Mouse (Mus musculus) heart, postnatal 0 days (tissue): ENCODE measurements at regions not wholly inside any gene's neighbourhood (a gene's known extent, or its start where the extent isn't known, plus 50 kb on each side); places are given as distances from the start of the nearest gene placed in this dataset.

Experiments used
- ATAC-seq: fragments of 200-750 bp; cut with Nextera tagmentation; 2 replicates; pipeline ENCODE4 v1.8.0; 2017; ENCODE audit warnings: low read depth, moderate number of reproducible peaks, moderate library complexity; ENCODE audit not compliant: insufficient read depth
- DNase-seq: peaks from one replicate; pipeline ENCODE4 v3.0.0-alpha.2; 2016; ENCODE audit warnings: low spot score
- H3K27ac ChIP-seq: fragments of 300-500 bp; sonication (generic); 2 replicates; pipeline ENCODE4 v1.5.1; 2014; ENCODE audit warnings: low read depth, mild to moderate bottlenecking
- H3K27me3 ChIP-seq: fragments of 300-500 bp; sonication (generic); 2 replicates; pipeline ENCODE4 v1.6.1; 2014; ENCODE audit warnings: low read length, mixed read lengths; ENCODE audit not compliant: control insufficient read depth, insufficient read depth
- H3K36me3 ChIP-seq: fragments of 300-500 bp; sonication (generic); replicated peaks from 2 replicates; pipeline ENCODE4 v1.6.1; 2014; ENCODE audit warnings: low read length, mixed read lengths; ENCODE audit not compliant: control insufficient read depth, insufficient read depth
- H3K4me1 ChIP-seq: fragments of 300-500 bp; sonication (generic); 2 replicates; pipeline ENCODE4 v1.6.1; 2014; ENCODE audit warnings: antibody characterized with exemption; ENCODE audit not compliant: control insufficient read depth, insufficient read depth
- H3K4me2 ChIP-seq: fragments of 300-500 bp; sonication (generic); 2 replicates; pipeline ENCODE4 v1.6.1; 2014; ENCODE audit warnings: low read depth, mild to moderate bottlenecking, low read length, moderate library complexity
- H3K4me3 ChIP-seq: fragments of 300-500 bp; sonication (generic); 2 replicates; pipeline ENCODE4 v1.5.1; 2014; ENCODE audit warnings: low read depth, low read length
- H3K9ac ChIP-seq: fragments of 300-500 bp; sonication (generic); replicated peaks from 2 replicates; pipeline ENCODE4 v1.6.1; 2014; ENCODE audit warnings: low read depth, low read length, mixed read lengths
- H3K9me3 ChIP-seq: fragments of 300-500 bp; sonication (generic); replicated peaks from 2 replicates; pipeline ENCODE4 v1.6.1; 2016; ENCODE audit warnings: low read length; ENCODE audit not compliant: control insufficient read depth
- CTCF ChIP-seq: IDR thresholded peaks from 2 replicates; pipeline ENCODE4 v1.5.1; 2016; ENCODE audit warnings: antibody characterized with exemption, control low read depth, low read depth
- EP300 ChIP-seq: IDR thresholded peaks from 2 replicates; pipeline ENCODE4 v1.6.1; 2016; ENCODE audit warnings: antibody characterized with exemption, low read depth
- WGBS: fragments of 180-500 bp; shearing (Covaris S2); extraction: QIAGEN DNeasy Blood & Tissue Kit; methylation state at CpG from one replicate; pipeline ENCODE4 v1.1.7; 2014; 5-methylcytosine and 5-hydroxymethylcytosine counted together

DNA sequence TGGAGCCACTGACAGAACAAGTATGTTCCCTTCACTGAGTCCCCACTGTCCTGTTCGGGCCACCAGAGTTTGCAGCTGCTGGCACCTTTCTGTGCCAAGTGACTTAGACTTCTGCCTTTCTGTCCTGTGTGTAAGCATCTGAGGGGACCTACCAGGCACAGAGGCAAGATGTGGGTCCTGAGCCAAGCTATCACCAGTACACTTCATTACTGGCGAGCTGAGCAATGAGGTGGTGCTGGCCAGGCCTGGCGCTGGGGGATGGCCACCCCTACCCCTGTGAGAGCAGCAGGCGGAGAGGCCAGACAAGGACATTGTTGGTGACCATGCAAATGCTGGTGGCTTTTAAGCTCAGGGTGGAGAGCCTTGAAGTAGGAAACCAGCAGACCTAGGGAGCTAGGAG lies 87.6 kb upstream of the Mrps6 start:
- H3K9ac ChIP-seq = no peak overlapping the region
- no peaks in the 10 kb centered on the region for H3K9me3 ChIP-seq
- H3K36me3 ChIP-seq = no peaks in the 10 kb centered on the region
- no peak overlapping the region for H3K4me3 ChIP-seq
- WGBS = 25% methylated on average over 4 of the region's 4 CpGs
- no peak for TF ChIP-seq CTCF
- TF ChIP-seq EP300 = no peak
- H3K27ac ChIP-seq = peak overlapping the region; percentile 67
- no peak for DNase-seq
- peak; percentile 54 for ATAC-seq
- no peak overlapping the region for H3K4me2 ChIP-seq
- no peaks in the 10 kb centered on the region for H3K27me3 ChIP-seq
- H3K4me1 ChIP-seq = peaks cover 16% of the 10 kb centered on the region

DNA sequence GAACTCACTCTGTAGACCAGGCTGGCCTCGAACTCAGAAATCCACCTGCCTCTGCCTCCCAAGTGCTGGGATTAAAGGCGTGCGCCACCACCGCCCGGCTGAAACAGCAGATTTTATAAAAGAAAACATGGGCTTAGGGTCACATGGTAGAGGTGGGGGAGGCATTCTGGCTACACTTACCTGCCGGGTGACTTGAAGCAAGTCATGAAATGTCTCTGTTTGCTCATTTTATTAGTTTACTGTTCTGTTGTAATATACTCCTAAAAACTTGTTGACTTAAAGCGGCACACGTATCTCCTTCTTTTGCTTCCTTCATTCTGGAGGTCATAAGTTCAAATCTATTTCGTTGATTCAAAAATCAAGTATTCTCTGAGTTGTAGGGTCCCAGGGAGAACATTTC lies 84.9 kb upstream of the Mrps6 start:
- Histone ChIP-seq H3K9ac (no peak overlapping the region), H3K4me1 (peaks cover 16% of the 10 kb centered on the region), H3K36me3 (no peaks in the 10 kb centered on the region), H3K9me3 (no peaks in the 10 kb centered on the region), H3K27me3 (no peaks in the 10 kb centered on the region), H3K4me3 (no peak overlapping the region), H3K27ac (no peak overlapping the region), H3K4me2 (no peak overlapping the region)
- no peak for DNase-seq
- no peak for ATAC-seq
- WGBS = 92% methylated on average over 8 of the region's 9 CpGs
- TF ChIP-seq CTCF (no peak), EP300 (no peak)

DNA sequence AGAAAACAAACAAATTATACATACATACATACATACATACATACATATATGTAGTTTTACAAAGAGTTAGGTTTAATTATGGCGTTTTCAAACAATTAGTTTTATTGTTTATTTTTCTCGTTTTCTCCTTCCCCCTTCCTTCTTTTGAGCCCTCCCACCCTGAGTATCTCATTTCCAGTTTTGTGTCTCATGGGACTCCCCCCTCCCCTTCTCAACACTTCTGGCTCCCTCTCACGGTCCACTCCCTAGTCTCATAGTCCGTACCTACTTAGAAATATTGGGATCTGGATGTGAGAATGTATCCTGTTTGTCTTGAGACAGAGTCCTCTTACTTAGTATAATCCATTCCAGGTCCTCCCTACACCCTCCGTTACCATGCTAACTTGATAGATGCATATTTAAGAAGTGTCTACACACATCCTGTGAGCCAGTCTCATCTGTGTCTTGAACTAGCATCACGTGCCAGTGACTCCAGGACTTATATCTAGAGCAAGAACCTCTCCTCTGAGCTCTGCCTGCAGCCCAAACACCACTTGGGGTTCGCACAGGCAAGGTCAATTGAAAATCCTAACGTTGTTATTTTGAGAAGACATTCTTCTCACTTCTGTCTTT lies 81.8 kb upstream of the Mrps6 start:
- no peaks in the 10 kb centered on the region for H3K27me3 ChIP-seq
- TF ChIP-seq CTCF = no peak
- H3K4me3 ChIP-seq = no peak overlapping the region
- H3K36me3 ChIP-seq = no peaks in the 10 kb centered on the region
- DNase-seq (no peak), ATAC-seq (no peak)
- H3K9ac ChIP-seq = no peak overlapping the region
- no peak overlapping the region for H3K4me2 ChIP-seq
- no peak overlapping the region for H3K27ac ChIP-seq
- 63% methylated on average over 8 of the region's 8 CpGs for WGBS
- no peaks in the 10 kb centered on the region for H3K9me3 ChIP-seq
- peaks cover 7% of the 10 kb centered on the region; the same call in 1 of the 2 replicates for H3K4me1 ChIP-seq

DNA sequence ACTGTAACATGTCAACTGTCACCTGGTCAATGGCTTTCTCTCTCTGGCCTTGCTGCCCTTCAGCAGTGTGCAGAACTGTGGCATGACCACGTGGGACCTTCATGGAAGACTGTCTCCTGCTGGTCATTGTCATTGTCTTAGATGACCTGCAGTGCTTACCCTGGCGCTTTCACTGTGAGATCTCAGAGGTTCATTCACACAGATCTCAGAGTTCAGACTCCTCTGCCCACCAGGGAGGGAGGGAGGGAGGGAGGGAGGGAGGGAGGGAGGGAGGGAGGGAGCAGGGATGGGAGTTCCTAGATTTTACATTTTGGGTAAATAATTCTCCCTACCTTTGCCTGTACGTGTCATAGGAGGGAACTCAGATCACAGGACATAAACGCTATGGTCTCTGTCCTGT lies 79.6 kb upstream of the Mrps6 start:
- Histone ChIP-seq H3K9me3 (no peaks in the 10 kb centered on the region), H3K36me3 (no peaks in the 10 kb centered on the region), H3K4me3 (no peak overlapping the region), H3K9ac (no peak overlapping the region), H3K4me2 (no peak overlapping the region), H3K4me1 (peaks cover 7% of the 10 kb centered on the region; the same call in 1 of the 2 replicates), H3K27ac (no peak overlapping the region), H3K27me3 (no peaks in the 10 kb centered on the region)
- ATAC-seq = no peak
- TF ChIP-seq EP300 = no peak
- no peak for TF ChIP-seq CTCF
- WGBS = 27% methylated on average over 4 of the region's 4 CpGs
- no peak for DNase-seq

DNA sequence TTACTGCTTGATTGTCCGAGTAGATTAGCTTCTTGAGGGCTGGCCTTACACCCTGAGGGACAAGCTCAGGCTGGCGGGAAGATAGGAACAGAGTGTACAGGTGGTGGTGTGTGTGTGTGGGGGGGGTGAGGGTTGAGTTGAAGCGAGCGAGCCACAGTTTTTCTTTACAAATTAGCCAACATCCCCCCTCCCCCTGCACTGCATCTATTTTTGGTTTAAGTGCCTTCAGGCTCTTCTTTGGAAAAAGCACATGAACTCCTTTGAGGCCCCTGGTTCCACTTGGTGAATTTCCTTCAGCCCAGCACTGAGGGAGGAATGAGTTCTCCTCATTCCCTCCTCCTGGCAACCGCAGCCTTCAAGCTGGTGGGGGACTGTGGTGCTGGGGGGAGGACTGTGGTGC lies 79.2 kb upstream of the Mrps6 start:
- H3K27ac ChIP-seq = no peak overlapping the region
- WGBS = 26% methylated on average over 5 of the region's 5 CpGs

DNA sequence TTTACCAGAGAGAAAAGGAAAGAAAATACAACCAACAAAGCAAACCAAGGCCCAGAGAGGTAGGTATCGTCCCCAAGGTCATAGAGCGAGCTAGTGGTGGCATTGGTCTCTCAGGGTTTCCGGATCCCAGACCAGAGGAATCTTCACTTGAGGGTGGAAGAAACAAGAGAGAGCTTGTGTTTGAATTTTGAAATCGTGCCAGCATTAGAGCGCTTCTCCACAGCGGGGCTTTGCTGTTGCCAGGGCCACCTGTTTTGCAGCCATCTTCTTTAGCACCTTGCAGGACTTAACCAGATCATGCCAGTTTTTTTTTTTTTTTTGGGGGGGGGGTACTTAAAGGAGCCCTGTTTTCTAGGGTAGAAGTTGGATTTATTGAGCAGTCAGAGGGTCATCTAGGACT lies 77.6 kb upstream of the Mrps6 start:
- H3K4me1 ChIP-seq = peaks cover 7% of the 10 kb centered on the region; the same call in 1 of the 2 replicates
- H3K27me3 ChIP-seq = no peaks in the 10 kb centered on the region
- no peak for TF ChIP-seq CTCF
- ATAC-seq (no peak), DNase-seq (no peak)
- WGBS = 85% methylated on average over 6 of the region's 6 CpGs
- no peak overlapping the region for H3K27ac ChIP-seq
- H3K4me2 ChIP-seq = no peak overlapping the region
- no peak overlapping the region for H3K9ac ChIP-seq
- no peak overlapping the region for H3K4me3 ChIP-seq
- H3K36me3 ChIP-seq = no peaks in the 10 kb centered on the region
- H3K9me3 ChIP-seq = no peaks in the 10 kb centered on the region

More for the DNA sequence above, 79.2 kb upstream of the Mrps6 start:
- peaks cover 7% of the 10 kb centered on the region; the same call in 1 of the 2 replicates for H3K4me1 ChIP-seq
- peak; percentile 20; the same call in 1 of the 2 replicates for ATAC-seq
- no peak for DNase-seq
- H3K4me2 ChIP-seq = no peak overlapping the region
- H3K27me3 ChIP-seq = no peaks in the 10 kb centered on the region
- H3K9ac ChIP-seq = no peak overlapping the region; the same call in 1 of the 2 replicates
- TF ChIP-seq CTCF (no peak), EP300 (no peak)
- H3K4me3 ChIP-seq = no peak overlapping the region
- no peaks in the 10 kb centered on the region for H3K36me3 ChIP-seq
- no peaks in the 10 kb centered on the region for H3K9me3 ChIP-seq
